Mouse (Mus musculus): ENCODE measurements around the gene Dexi.

The Dexi gene

DNA sequence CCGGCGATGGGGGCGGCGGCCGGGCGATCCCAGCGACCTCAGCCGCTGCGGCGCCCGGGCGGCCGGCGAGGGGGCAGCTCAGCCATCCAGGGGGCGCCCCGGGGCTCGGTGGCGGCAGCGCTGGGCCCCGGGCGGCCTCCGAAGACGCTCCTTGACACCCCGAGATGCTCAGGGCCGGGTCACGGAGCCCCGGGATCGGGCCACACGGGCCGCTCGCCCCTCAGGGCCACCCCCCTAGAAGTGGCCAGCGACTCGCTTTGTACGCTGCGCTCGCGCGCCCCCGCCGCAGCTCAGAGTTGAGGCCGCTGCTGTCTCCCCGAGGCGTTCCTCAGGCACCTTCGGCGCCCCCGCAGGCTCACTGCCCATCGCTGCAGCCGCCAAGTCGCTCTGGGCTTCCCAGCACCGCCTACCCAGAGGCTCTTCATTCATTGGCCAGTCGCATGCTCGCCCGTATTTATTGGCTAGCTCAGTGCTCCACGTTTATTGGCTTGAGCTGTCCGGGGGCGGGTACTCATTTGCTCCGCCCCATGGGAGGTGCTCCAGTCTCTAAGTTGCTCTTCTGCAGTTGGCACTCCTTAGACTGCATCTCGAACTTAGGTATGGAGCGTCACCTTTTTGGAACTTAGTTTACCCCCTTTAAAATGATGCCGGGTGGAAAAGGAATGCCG lies at the start of gene Dexi:
Gene Dexi (minus strand): TSS at position 357 of the 668 bp plus-strand sequence.
- peak; percentile 89 for DNase-seq (ENCODE audit: low spot score)

DNA sequence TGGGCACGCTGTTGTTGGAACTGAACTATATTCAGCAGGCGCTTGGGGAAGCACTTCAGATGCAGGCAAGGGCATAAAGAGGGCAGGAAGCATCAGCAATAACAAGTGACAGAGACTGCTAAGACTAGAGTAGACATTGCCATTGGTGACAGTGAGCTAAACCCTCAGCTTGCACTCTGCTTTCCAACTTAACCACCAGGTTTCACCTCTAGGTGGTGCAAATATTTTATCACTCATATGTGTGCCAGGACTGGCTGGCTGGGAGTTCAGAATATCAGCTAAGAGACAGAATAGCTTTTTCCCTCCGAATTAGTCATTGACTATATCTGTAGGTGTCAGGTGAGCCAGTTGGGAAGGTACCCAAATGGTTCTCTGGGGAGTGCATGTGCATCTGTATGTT lies 43.7 kb upstream of the Dexi start:
- DNase-seq (ENCODE audit: low spot score), result no peak

DNA sequence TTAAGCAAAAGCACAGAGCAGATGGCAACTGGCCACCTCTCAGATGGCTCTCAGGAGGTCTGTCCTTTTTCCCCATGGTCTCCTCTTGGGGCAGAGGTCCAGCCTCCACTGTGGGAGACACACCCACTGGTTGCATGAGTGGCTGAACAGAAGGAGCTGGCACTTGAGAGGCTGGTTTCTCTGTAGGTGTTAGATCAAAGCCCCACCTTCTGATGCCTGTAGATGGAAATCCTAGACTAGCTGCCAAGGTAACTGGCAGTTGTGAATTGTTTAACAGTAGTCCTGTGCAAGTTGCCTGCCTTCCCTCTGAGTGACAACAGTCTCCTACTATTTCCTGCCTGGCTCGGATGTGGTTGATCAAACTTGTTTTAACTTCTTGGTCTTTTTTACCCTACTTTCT lies 42.3 kb upstream of the Dexi start:
- DNase-seq (ENCODE audit: low spot score), result no peak

DNA sequence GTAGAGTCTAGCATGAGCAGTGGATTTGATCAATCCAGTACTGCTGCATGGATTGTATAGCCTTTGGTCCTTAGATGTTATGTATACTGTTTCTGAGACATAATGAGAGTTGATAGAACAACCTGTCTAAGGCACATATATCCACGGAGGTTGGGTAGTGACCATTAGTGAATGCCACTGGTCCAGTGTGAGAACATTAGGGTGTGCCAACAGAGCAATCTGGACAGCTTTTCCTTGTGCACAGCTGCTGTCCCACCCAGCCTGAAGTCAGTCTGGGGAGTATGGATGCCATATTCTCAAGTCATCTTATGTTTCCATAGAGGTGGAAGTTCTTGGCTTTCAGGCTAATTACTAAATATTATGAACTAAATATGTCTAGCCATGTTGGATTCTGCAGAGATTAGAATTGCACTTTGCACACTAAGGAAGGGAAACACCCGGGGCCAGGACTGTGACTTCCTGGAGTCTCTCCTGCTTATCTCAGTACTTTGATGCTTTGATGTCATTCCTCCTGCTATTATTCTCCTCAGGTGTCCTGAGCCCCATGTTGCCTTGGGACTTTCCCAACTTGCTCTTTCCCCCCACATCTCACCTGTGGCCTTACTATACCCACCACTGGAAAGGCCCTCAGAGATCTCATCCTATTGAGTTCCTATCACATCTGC lies 38.5 kb upstream of the Dexi start:
- DNase-seq (ENCODE audit: low spot score), result no peak

DNA sequence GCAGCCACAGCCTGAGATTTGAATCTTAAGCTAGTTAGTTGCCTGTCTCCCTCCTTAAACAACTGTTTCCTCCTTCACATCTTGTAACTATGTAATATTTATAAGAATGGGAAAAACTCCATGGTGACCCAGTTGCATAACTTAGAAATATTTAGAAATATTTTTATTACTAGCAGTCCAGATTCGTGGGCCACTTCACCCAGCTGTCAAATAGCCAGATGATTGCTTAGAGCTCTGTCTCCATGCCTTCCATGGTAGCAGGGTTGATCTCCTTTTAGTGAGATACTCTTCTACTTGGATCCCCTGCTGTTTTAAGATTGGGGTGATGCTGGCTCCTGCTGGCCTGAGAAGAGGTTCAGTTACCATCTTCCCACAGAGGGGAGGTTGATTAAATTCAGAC lies 35.5 kb upstream of the Dexi start:
- no peak for DNase-seq (ENCODE audit: low spot score)

DNA sequence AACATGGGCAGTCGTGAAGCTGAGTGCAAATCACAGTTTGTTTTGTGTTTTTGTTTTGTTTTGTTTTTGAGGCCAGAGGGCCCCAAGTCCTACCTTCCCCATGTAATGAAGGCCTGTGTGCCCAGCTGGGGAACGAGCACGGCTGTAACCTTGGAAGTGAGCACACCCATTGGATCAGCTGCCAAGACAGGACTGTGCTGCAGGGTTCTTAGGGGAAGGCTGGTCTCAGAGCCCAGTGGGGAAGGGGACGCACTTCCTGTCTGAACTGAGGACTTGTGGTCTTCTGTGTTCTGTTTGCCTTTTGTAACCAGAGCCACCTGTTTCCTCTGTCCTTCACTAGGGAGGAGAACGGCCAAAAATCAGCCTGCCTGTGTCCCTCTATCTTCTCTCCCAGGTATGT lies 34.7 kb upstream of the Dexi start:
- no peak for DNase-seq (ENCODE audit: low spot score)

DNA sequence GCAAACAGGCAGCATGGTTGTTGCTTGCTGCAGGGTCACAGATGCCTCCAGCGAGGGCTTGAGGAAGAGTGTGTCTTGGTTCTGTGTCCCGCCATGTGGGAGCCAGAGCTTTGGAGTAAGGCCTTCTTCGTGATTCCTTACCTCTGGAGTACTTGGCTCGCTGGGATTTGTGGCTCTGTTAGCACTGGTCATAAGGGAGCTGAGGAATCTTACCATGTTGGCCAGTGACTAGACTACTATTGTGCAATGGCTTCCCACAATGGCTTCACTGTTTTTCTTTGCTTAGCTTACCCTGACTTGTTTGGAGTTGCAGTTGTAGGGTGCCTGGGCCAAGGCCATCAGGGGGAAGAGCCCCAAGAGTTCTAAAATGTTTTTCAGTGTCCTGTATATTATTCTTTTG lies 33.1 kb upstream of the Dexi start:
- no peak for DNase-seq (ENCODE audit: low spot score)

- DNase-seq (ENCODE audit: low spot score), result no peak
Measured at GRCm38 (mm10) chr16:10574936-10575335, 32.1 kb upstream of the Dexi start.

DNA sequence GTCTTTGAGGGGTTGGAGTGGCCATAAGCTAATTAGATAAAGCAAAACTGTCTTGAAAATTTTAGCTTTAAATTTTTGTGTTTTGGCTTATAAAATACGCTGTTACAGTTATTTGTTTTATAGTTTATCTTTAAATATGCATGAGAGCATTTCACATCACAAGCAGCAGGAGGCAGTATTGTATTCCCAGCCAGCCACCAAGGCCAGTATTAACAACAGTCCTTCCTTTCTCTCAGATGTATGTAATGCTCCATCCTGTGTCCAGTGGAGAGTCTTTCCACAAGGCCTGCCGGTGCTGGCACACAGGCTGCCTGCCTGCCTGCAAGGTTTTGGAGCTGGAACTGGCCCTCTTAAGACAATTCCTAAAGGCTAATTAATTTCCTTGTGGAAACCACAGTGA lies 29.0 kb upstream of the Dexi start:
- DNase-seq (ENCODE audit: low spot score), result no peak

GRCm38 (mm10) chr16:10570708-10571107 lies 27.9 kb upstream of the Dexi start:
- peak; percentile 45 for DNase-seq (ENCODE audit: low spot score)

GRCm38 (mm10) chr16:10569809-10570395 lies 27.0 kb upstream of the Dexi start:
- no peak for DNase-seq (ENCODE audit: low spot score)

DNA sequence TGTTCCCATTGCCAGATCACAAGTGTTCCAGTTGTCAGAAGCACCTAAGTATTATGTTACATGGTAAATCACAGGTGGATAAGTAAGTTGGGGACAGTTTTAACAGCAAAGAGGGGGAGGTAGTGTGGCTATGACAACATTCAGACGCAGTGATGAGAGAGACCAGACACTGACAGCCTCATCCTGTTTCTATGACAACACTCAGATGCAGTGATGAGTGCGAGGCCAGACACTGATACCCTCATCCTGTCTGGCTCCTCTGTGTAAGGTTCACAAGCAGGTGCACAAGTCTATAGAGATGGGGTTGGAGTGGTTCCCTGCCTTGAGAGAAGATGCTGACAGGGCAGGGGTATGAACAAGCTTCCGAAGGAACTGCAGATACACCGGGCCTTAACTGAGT lies 24.3 kb upstream of the Dexi start:
- no peak for DNase-seq (ENCODE audit: low spot score)

DNA sequence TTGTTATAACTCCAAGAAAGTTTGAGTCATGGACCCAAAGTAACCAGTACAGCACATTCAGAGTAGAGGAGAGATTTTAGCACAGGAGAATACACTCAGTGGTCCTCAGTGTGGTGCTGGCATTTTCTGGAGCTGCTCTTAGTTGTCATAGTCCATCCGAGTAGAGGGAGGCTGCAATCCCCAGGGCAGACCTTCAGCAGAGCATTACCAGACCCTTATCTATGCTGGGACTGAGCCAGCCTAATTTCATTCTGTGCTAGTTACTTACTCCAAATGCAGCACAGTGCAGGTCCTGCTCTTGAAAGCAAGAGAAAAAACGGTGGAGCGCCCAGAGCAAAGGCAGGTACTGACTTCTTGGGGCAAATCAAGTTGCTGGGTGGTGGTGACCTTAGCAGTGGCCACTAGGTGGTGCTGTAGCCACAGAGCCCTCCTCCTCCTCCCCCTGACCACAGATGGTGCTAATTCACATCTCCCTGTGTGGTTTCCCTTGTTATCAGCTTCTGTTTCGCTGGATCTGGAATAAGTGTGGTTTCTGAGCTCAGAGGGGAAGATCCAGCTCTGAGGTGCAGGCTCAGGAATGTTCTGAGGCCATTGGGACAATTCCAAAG lies 22.5 kb upstream of the Dexi start:
- peak; percentile 65 for DNase-seq (ENCODE audit: low spot score)

GRCm38 (mm10) chr16:10559991-10560390 lies 17.1 kb upstream of the Dexi start:
- DNase-seq (ENCODE audit: low spot score), result no peak

DNA sequence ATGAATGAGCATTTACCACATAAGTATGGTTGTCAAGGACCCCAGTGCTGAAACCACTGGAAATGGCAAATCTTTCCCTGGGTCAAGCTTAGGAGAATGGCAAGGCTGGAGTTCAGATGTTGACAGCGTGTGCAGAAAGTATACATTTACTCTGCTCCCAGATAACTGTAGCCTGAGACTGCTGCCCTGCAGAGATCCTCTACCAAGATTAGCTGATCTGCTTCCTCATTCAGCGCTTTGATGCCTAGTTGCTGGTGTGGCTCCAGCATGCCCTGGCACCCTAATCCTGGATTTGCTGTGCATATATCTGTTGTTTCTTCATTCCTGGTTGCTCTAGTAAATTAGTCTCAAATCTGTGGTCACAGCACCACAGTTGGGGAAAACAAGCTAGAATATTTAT lies 11.0 kb upstream of the Dexi start:
- no peak for DNase-seq (ENCODE audit: low spot score)

- DNase-seq (ENCODE audit: low spot score), result no peak
Measured at GRCm38 (mm10) chr16:10551592-10551991, 8.7 kb upstream of the Dexi start.

GRCm38 (mm10) chr16:10549600-10549999 lies 6.7 kb upstream of the Dexi start:
- DNase-seq (ENCODE audit: low spot score), result no peak

DNA sequence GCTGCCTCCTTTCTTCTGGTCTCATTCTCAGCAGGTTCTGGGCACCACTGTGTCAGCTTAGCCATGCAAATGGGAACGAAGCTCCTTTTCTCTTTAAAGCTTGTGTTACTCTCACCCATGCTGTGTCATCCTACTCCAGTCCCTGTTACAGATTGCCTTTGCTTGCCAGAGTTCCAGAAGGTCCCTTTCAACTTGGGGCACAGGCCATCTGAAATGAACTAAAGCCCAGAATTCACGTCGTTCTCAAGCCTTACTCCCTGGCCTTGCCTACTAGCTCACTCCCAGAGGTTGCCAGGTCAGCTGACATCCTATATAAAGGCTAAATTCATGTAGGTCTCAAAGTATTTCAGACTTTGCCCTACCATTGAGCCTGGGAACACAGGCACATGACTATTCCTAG lies 6.1 kb upstream of the Dexi start:
- DNase-seq (ENCODE audit: low spot score), result no peak

- no peak for DNase-seq (ENCODE audit: low spot score)
Measured at GRCm38 (mm10) chr16:10546865-10547264, 4.0 kb upstream of the Dexi start.

DNA sequence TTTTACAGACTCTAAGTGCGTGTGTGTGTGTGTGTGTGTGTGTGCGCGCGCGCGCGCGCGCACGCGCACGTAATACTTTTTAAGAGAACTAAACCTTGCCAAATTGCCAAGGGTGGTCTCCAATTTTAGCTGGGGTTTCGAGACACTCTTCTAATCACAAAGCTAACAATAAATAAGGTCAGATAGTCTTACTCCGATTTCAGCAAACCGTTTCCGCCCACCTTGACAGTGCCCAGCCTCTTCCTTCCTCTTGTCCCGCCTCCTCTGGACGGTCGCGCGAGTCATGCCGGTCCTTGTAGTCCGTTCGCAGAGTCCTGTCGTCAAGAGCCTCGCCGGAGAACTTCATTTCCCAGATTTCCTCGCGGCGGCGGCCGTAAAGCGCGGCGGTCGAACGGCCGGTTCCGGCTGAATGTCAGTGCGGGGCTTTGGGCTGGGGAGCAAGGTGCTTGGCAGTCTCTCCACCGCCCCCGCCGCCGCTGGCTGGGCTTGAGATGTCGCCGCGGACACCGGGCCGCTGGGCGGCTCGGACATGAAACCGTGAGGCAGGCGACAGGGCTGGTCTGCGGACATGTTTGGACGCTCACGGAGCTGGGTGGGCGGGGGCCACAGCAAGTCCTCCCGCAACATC lies 2.3 kb upstream of the Dexi start, which contains the start of gene Clec16a:
Gene Clec16a (plus strand): TSS at position 345 of the 628 bp plus-strand sequence.
- peak; percentile 93 for DNase-seq (ENCODE audit: low spot score)

GRCm38 (mm10) chr16:10542266-10542665 lies 588 bp downstream of the Dexi start:
- no peak for DNase-seq (ENCODE audit: low spot score)

DNA sequence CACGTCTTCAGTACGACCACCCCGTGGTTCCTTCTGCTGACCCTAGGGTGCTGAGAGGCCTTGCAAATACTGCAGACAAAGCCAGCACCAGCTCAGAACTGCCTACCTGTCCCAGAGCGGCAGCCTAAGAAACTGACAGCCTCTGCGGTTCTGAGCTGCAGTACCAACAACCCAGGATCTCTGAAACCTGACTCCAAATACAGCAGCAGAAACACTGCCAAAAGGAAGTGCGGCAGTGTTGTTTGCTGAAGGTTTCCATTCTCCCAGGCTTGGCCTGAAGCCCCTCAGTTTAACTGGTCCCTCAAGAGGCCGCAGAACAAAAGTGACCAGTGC lies 1.3 kb downstream of the Dexi start:
- DNase-seq (ENCODE audit: low spot score), result no peak
